Mouse (Mus musculus): ENCODE data around the gene Pax7. TPM values are rescaled to one million over a fixed set of nuclear protein-coding genes. Genes with fewer than 3 reads are reported as not detected.

Pax7 gene
- polyA plus RNA-seq, 3 experiments from 2014 or later, result not detected

Other genes with a start within 250 kb of the Pax7 start
- not detected for gene Gm21969, start 230.3 kb downstream of the Pax7 start, polyA plus RNA-seq (2017; shearing (Covaris generic))
- 10 to 100 TPM in 1 of 3 experiments, 1 to 10 TPM in 2; 7.5 to 12.0 (median 8.6) TPM for gene Aldh4a1, start 210.7 kb downstream of the Pax7 start, polyA plus RNA-seq (2017; shearing (Covaris generic))
- not detected for gene Tas1r2, start 180.0 kb downstream of the Pax7 start, polyA plus RNA-seq (2017; shearing (Covaris generic))
- under 1 TPM in 1 of 3 experiments, not detected in 2; 0.08 TPM for gene Klhdc7a, start 134.5 kb upstream of the Pax7 start, polyA plus RNA-seq (2017; shearing (Covaris generic))

Data from inflammation-experienced regulatory T-cells, adult 6 months (primary cell).